Mouse (Mus musculus) megakaryocyte, embryonic 14.5 days (primary cell): ENCODE results near the gene Prol1.

ENCODE experiments used
- FLI1 ChIP-seq: IDR thresholded peaks from 2 replicates; pipeline ENCODE4 v1.6.1; 2012; ENCODE audit warnings: low read length, inconsistent platforms, mixed read lengths
- GATA1 ChIP-seq: IDR thresholded peaks from 3 replicates; pipeline ENCODE4 v1.6.1; 2012; ENCODE audit warnings: mixed read lengths, low read length, inconsistent platforms, borderline replicate concordance

GRCm38 (mm10) chr5:88268619-88269018 is 48.5 kb upstream of the Prol1 start, which contains the start of gene Gm7714:
- TF ChIP-seq FLI1 (no peak), GATA1 (no peak)
